Mouse (Mus musculus): ENCODE data around the gene Arih2.
A peak's percentile ranks its signal among the peaks of the same experiment; 100 is the strongest.

Arih2 gene

GRCm38 (mm10) chr9:108587571-108588180, 61.5 kb downstream of the Arih2 start:
- peak; percentile 82 for DNase-seq (ENCODE audit: low read depth, low spot score)

DNA sequence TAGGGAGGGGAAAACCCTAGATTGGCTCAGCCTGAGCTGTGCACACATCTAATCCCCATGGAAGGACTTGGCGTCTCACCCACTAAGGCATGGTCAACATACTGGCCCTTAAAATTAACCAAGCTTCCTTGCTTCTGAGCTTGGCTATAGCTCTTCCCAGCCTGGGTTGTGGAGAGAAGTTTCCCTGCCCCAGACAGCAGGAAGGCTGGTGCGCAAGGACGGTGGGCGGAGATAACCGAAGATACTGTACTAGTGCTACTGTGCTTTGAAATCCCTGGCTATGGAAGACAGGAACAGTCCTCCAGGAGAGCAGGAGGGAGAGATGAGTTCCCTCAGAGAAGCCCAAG, 69.9 kb downstream of the Arih2 start:
- no peak for DNase-seq (ENCODE audit: low read depth, low spot score)

GRCm38 (mm10) chr9:108578545-108579343, 70.4 kb downstream of the Arih2 start, which contains the start of gene Wdr6:
Wdr6 (minus strand) TSS chr9:108578739.
- peak; percentile 90 for DNase-seq (ENCODE audit: low read depth, low spot score)

- DNase-seq (ENCODE audit: low read depth, low spot score), result no peak
Measured at GRCm38 (mm10) chr9:108577934-108578544, 71.1 kb downstream of the Arih2 start.

GRCm38 (mm10) chr9:108577025-108577424, 72.2 kb downstream of the Arih2 start:
- no peak for DNase-seq (ENCODE audit: low read depth, low spot score)

DNA sequence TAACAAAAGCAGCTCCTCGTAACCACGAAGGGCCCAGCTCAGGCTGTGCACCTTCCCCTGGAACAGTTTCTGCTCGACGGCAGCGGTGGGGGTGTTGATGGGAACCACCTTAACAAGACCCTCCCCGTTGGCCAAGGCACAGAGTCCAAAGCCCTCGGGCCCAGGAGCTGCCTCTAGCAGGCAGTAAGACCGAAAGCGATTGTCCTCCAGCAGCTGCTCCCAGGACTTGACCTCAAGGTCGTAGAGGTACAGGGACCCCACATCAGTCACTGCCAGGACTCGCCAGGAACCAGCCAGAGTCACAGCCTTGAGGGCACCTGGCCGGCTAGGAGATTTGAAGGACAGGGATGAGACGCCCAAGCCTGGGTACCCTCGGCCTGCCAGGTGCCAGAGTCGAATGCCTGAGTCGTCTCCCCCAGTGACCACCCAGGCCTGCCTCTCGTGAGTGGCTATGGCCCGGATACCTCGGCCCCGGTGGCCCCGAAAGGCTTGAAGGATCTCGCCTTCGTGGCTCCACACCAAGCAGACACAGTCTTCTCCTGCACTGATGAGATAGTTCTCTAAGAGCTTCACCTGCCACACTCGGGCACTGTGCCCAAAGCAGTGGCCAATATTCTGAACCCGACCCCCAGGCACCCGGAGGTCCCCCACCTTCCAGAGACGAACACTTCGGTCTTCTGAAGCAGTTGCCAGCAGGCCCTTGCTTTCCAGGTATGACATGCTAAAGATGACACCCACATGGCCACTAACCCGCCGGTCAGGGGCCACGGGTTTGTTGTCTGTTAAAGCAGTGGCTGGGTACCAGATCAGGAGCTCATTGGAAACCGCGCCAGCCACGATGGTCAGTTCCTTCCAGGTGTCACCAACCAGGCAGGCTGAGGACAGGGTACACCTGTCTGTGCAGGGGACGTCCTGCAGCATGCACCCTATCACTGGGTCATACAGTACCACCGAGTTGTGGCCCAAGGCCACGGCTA, 73.6 kb downstream of the Arih2 start:
- no peak for DNase-seq (ENCODE audit: low read depth, low spot score)

DNA sequence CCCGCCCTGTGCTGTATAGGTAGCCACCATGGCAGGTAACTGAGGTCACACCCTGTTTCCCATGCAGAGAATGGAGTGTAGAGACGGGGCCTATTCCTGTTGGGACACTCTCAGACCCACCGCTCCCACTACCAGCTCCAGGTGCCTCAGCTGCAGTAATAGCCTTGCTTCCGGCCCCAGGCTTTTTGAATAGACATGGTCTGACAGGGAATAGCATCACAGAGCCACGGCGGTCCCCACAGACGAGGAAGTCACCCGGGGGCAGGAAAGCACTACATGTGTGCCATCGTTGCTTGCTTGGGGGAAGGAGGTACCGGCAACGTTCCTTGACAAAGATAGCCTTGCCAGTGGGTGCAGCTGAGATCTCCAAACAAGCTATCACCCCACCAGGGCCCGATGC, 74.3 kb downstream of the Arih2 start:
- no peak for DNase-seq (ENCODE audit: low read depth, low spot score)

DNA sequence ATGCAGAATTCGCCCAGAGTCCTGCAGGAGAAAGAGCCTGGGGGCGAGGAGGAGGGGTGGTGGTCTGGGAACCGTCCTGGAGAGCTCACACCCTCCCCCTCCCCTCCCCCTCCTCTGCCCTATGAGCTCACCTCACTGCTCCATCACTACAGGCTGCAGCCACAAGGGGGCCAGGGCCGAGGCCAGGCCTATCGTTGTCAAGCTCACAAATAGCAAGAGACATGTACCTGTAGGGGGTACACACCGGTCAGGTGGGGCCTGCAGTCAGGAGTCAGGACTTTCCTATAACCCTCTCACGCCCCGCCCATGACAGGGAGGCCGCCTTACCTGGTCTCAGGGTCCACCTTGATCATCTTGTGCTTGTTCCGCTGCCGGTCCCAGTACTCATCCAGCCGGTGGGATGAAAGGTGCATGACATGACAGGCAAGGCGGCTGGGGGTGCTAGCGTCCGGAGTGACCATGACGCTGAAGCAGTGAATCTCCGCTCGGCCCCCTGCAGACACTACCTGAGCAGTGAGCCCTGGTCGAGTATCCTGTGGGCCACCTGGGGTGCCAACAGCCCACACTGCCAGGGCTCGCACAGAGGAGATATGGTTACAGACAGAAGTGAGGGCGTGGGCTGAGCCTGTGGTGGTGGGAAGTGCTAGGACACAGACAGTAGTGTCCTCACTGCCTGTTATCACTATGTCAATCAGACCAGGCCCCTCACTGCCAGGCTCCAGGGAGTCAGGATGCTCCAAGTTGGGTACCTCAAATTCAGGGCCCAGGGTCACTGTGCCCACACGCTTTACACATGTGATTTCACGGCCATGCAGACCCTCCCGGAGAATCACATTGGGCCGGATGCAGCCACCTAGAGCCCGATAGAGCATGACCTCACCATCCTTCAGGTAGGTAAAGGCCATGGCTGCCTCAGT, 75.2 kb downstream of the Arih2 start:
- peak; percentile 76 for DNase-seq (ENCODE audit: low read depth, low spot score)

DNA sequence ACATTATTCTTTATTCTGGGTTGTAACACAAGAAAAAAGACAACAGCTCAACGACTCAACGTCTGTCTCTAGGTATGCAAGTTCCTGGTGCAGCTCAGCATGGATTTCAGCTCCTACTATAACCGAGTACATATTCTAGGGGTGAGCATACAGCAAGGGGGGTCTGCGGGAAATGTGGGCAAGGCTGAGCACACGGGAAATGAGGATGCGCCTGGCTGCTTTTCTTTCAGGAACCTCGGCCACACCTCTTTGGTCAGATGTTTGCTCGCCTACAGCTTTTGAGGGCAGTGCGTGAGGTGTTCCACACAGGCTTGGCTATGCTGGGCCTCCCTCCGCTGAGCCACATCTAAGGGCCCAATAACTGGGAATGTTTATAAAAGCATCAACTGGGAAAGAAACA, 76.9 kb downstream of the Arih2 start:
- no peak for DNase-seq (ENCODE audit: low read depth, low spot score)

DNA sequence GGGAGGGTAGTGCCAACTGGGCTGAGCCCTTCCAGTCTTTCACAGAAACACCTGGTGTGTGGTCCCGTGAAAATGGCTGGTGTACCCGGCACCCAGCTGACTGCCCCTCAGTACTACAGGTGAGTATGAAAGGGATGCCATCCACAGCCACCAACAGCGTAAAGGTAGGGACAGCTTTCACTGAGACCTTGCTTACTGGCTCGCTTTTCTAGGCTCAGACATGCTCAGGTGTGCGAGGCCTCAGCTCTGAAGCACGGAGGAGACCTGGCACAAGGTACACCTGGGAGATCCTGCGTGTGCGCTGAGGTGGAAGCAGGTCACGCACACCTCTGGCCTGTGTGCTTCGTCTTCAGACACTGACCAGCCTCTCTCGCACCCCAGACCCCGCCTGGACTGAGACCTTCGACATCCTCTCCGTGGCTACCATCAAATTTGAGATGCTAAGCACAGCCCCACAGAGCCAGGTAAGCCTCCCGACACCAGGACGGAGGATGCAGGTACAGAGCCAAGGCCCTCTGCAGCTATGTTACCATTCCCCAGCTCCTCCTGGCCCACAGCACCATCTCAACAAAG, 77.7 kb downstream of the Arih2 start:
- no peak for DNase-seq (ENCODE audit: low read depth, low spot score)

GRCm38 (mm10) chr9:108570207-108570896, 78.8 kb downstream of the Arih2 start:
- DNase-seq (ENCODE audit: low read depth, low spot score), result peak; percentile 71

DNA sequence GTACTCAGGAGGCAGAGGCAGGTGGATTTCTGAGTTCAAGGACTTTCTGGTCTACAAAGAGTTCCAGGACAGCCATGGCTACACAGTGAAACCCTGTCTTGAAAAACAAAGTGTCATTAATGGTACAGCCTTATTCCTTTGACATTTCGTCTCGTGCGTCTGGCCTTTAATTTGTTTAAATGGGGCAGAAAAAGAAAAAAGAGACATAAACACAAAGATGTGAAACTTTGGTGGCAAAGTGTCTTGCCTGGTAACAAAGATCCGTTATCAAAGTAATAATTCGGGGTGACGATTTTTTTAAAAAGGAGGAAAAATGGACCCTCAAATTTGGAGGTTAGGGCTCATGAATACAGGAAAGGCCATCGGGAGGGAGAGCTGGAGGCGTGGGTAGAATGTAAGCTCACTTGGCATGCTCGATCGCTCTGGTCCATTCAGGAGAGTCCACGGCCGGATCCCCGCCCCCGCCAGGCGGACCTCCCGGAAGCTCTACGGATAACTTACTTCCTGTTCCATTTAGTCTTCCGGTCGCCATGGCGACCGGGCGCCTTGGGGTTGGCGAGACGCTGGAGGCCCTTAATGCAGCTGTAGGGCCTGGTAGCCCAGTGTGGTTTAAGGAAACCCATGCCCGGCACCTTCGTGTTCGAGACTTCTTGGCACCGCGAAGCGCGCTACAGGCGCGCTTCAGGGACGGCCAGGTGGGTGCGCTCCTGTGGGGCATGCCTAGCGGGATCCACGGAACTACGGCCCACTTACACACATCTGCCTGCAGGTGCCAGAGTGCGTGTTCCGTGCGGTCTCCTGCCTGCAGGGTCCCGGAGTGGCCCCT, 79.6 kb downstream of the Arih2 start, which contains the start of gene Dalrd3:
Dalrd3 (plus strand) TSS at position 506 of the 826 bp plus-strand sequence.
- peak; percentile 79 for DNase-seq (ENCODE audit: low read depth, low spot score)

GRCm38 (mm10) chr9:108568511-108568921, 80.7 kb downstream of the Arih2 start:
- DNase-seq (ENCODE audit: low read depth, low spot score), result no peak

DNA sequence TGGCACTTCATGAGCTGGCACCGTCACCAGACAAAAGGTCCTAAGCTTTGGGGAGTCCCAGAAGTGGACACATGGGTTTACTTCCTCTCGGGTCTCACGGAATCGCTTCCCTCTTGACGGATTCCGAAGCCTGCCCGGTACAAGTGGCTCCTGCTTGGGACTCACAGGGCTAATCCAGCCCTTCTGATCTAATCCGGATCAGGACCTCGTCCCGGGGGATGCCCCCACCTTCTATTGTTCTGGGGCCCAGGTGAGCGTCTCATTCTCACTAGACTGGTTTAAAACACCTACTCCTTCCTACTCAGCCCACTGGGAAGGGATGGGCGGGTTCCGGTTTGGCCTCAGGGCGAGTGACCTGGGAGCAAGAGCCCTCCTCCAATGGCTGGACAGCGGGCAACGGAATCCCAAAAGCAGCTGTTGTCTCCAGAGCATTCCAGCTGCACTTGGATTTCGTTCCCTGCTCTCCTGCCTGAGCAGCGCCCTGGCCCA, 81.2 kb downstream of the Arih2 start:
- no peak for DNase-seq (ENCODE audit: low read depth, low spot score)

DNA sequence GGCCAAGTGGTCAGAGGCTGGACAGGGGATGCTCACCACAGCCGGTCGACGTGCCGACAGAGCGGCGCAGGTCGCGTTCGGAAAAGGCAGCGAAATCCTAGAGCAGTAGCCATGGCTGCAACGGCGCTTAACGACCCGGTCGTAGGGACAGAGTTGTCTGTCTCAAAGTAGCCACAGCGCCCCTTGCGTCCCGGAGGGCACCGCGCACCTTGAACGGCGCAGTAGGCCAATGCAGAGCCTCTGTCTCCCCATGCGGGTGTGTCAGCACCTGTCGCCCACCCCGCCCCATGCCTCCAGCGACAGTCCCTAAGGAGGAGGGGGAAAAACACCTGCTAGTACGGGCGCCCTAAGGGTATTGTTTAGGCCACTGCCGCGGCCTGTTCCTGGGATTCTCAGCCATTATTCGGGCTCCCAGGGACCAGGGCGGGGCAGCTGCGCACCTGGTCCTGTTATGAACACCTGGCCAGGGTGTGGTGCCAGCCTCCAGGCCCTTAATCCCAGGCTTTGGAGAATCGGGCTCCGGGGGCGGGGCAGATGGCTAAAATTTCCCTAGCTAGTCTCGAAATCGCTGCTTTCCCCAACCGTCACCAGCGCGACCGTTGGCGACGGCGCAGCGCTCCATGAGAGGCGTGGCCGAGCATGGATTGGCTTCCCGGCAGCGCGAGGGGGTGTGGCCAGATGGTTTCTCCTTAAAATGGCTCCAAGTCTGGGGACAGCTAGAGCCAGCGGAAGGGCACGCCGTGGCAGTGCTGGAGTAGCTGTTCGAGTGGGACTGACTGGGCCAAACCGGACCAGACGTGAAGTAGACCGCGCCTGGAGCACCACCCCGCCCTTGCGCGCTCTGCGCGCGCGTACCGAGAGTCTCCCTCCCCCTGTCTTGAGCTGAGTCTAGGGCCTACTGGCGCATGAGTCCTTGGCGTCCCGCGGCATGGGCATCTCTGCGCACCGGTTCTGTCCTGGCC, 82.1 kb downstream of the Arih2 start, which contains the start of gene Ndufaf3:
Ndufaf3 (minus strand) TSS at position 620 of the 962 bp plus-strand sequence.
- peak; percentile 91 for DNase-seq (ENCODE audit: low read depth, low spot score)

DNA sequence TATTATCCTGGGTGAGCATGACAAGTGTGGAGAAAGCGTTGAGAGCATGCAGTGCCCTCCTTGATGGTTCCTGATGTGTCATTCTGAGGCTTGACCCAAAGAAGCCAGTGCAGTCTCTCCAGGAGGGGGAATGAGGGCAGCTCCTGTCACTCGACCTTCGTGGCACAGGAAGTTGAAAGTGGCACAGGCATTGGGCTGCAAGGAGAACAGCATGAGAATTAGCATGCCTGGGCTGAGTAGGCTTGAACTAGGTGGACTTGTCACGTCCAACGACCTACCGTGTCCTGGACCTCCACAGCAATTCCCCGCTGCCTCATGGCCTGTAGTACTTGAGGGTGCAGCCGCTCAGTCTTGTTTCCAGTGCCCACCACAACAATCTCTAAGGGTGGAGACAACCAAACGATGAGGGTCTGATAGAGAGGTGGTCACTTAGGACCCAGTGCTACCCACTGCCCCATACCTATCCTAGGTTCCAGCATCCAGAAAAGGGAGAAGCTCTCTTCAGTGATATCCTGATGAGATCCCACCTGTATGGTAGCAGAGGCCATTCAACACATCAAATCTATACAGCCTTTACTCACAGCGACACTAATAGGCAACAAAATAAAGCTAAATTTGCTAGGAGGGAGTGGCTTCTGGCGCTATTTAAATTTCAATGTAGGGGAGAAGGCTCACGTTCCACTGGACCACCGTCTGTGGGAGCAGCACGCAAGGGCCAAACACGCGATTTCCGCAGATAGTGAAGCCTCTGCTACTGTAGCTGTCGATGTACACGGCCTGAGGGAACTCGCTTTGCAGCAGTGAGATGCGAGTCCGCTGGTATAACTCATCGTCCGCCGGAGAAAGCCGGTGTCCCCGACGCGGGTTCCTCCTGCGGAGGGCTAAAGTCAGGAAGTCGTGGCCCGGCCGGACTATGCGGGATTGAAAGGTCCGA, 83.0 kb downstream of the Arih2 start:
- no peak for DNase-seq (ENCODE audit: low read depth, low spot score)

Data from WW6 (cell line).